21 mouse cellular contexts compared by ENCODE assay signal in the genomic region with DNA sequence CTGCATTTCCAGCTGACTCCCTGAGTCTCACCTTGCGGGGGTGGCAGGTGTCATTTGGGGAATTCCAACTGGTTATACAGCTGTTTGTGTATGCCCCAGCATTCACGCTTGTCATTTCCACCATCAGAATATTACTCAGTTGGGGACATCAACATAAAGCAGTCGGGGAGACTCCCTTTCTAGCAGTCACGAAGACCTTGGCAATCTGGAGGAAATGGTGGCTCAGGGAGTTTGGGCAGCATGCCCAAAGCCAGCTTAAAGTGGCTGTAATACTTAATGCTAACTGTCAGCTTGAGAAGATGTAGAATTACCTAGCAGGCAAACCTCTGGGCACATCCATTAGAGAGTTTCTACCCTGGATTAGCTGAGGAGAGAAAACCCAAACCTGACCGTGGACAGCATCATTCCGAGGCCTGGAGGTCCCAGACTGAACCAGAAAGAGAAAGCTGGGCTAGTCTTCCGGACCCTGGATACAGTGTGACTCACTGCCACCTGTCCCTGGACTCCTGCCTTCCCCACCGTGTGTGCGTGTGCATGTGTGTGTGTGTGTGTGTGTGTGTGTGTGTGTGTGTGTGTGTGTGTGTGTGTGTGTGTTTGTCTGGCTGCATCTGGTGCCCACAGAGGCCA. TPM values are rescaled to one million over a fixed set of nuclear protein-coding genes. Genes with fewer than 3 reads are reported as not detected.
DNase-seq lines count a peak whose midpoint lies in the region; ATAC-seq and TF ChIP-seq lines count a peak whose summit lies in the region.
"Had no signal": no experiment of that assay in that cellular context is flagged by ENCODE, and none has a peak within 500 bp of the region (broad histone marks: within the 10 kb centered on the region; RNA-seq: fewer than 3 reads in every experiment).

No protein-coding gene starts in this region.

- H3K9ac ChIP-seq in limb, embryonic 12.5 days (replicated peaks) = no peak overlapping the region
- H3K9ac ChIP-seq in CH12.LX (ENCODE audit: insufficient read depth, low read depth) = no peak overlapping the region
- H3K9ac ChIP-seq: forebrain, embryonic 13.5 days; heart, embryonic 13.5 days; liver, embryonic 12.5 days had no signal

- ATAC-seq in limb, embryonic 12.5 days (ENCODE audit: insufficient number of reproducible peaks, insufficient read depth, low FRiP score, low TSS enrichment, low read depth) = no peak
- ATAC-seq: forebrain, embryonic 13.5 days; hindbrain, postnatal 0 days; liver, embryonic 12.5 days had no signal

- H3K4me2 ChIP-seq in limb, embryonic 12.5 days = no peak overlapping the region
- H3K4me2 ChIP-seq in CH12.LX (ENCODE audit: insufficient read depth, low read depth, poor library complexity, severe bottlenecking) = no peak overlapping the region
- H3K4me2 ChIP-seq: forebrain, embryonic 13.5 days; heart, embryonic 13.5 days; liver, embryonic 12.5 days had no signal

- TF ChIP-seq POLR2A in cerebellum, adult 2 months (IDR thresholded peaks at IDR 0.05; ENCODE audit: borderline replicate concordance, insufficient read depth, low read length) = no peak
- TF ChIP-seq POLR2A in CH12.LX (IDR thresholded peaks at IDR 0.05; ENCODE audit: low read depth, low read length) = no peak

- peak; percentile 8; the same call in 1 of the 2 replicates for TF ChIP-seq EP300 in CH12.LX (IDR thresholded peaks at IDR 0.05; ENCODE audit: low read length)

- TF ChIP-seq CTCF in cerebellum, adult 2 months (IDR thresholded peaks at IDR 0.05; ENCODE audit: borderline replicate concordance, insufficient read depth, low read depth, low read length) = no peak
- TF ChIP-seq CTCF in CH12.LX (conservative IDR thresholded peaks at IDR 0.05 in 1 of 2, IDR thresholded peaks at IDR 0.05 in 1 of 2; ENCODE audit: low read depth in 2 of 2, low read length in 2 of 2) = no peak

- H3K4me3 ChIP-seq in cerebellum, adult 2 months (replicated peaks; ENCODE audit: insufficient read depth, low read depth, low read length) = no peak overlapping the region
- H3K4me3 ChIP-seq in limb, embryonic 12.5 days (replicated peaks) = no peak overlapping the region
- H3K4me3 ChIP-seq in limb, embryonic 10.5 days = no peak overlapping the region
- no peak overlapping the region for H3K4me3 ChIP-seq in CH12.LX (replicated peaks in 1 of 3; ENCODE audit: low read depth in 2 of 3, low read length in 2 of 3, poor library complexity in 1 of 3)
- H3K4me3 ChIP-seq: forebrain, embryonic 13.5 days; heart, embryonic 13.5 days; left cerebral cortex, adult 2 months; liver, embryonic 12.5 days had no signal

- dilution Hi-C loops in CH12.LX (cut with MboI; ENCODE audit: extremely low pct_ligation_motif_present, extremely low pct_unique_long_range_greater_than_20kb, low sequenced_read_pairs) = no loop called here

- H3K79me2 ChIP-seq in CH12.LX (replicated peaks; ENCODE audit: control insufficient read depth, extremely low read depth, insufficient read depth, poor library complexity, severe bottlenecking) = no peaks in the 10 kb centered on the region

- 17% methylated on average over 9 of the region's 9 CpGs for WGBS in cerebellum, adult 2 months
- 80% methylated on average over 9 of the region's 9 CpGs for WGBS in limb, embryonic 12.5 days
- 84% methylated on average over 9 of the region's 9 CpGs for WGBS in limb, embryonic 10.5 days

- TF ChIP-seq RAD21 in CH12.LX (IDR thresholded peaks at IDR 0.05; ENCODE audit: low read depth, low read length) = no peak

- H3K9me3 ChIP-seq in limb, embryonic 12.5 days = no peaks in the 10 kb centered on the region
- H3K9me3 ChIP-seq in limb, embryonic 10.5 days (replicated peaks) = no peaks in the 10 kb centered on the region
- H3K9me3 ChIP-seq in CH12.LX (replicated peaks; ENCODE audit: low read length) = no peaks in the 10 kb centered on the region
- H3K9me3 ChIP-seq: forebrain, embryonic 13.5 days; heart, embryonic 13.5 days; liver, embryonic 12.5 days had no signal

- H3K27ac ChIP-seq in cerebellum, adult 2 months (ENCODE audit: insufficient read depth, low read length) = peak overlapping the region; percentile 67
- H3K27ac ChIP-seq in limb, embryonic 12.5 days = peak overlapping the region; percentile 53; the same call in 1 of the 2 replicates
- H3K27ac ChIP-seq in limb, embryonic 10.5 days = no peak overlapping the region; the same call in 1 of the 2 replicates
- no peak overlapping the region for H3K27ac ChIP-seq in CH12.LX (ENCODE audit: insufficient read depth, low read depth)
- H3K27ac ChIP-seq: forebrain, embryonic 13.5 days; heart, embryonic 13.5 days; hindbrain, postnatal 0 days; left cerebral cortex, adult 2 months; liver, embryonic 12.5 days had no signal

- in situ Hi-C loops in CH12.LX (cut with MboI; ENCODE audit: low pct_ligation_motif_present, low pct_unique_long_range_greater_than_20kb, low sequenced_read_pairs) = no loop called here

- H3K27me3 ChIP-seq in cerebellum, adult 2 months (ENCODE audit: control insufficient read depth, insufficient read depth, low read length) = no peaks in the 10 kb centered on the region
- H3K27me3 ChIP-seq in limb, embryonic 12.5 days = no peaks in the 10 kb centered on the region
- no peaks in the 10 kb centered on the region for H3K27me3 ChIP-seq in limb, embryonic 10.5 days (ENCODE audit: low read depth, poor library complexity, severe bottlenecking)
- H3K27me3 ChIP-seq in CH12.LX (replicated peaks) = peaks cover 34% of the 10 kb centered on the region
- H3K27me3 ChIP-seq: forebrain, embryonic 13.5 days; heart, embryonic 13.5 days had no signal

- H3K4me1 ChIP-seq in cerebellum, adult 2 months (ENCODE audit: control insufficient read depth, insufficient read depth, low read length) = peaks cover 67% of the 10 kb centered on the region
- peaks cover 48% of the 10 kb centered on the region for H3K4me1 ChIP-seq in limb, embryonic 12.5 days (replicated peaks)
- peaks cover 75% of the 10 kb centered on the region for H3K4me1 ChIP-seq in limb, embryonic 10.5 days
- peaks cover 10 to 24% of the 10 kb centered on the region in 2 experiments for H3K4me1 ChIP-seq in CH12.LX (ENCODE audit: control insufficient read depth in 1 of 2, insufficient read depth in 2 of 2)

- DNase-seq in cerebellum, adult 2 months = peak; percentile 57 to 64
- no peak for DNase-seq in cerebellum, adult 11 months
- no peak for DNase-seq in limb, embryonic 10.5 days (ENCODE audit: low spot score)
- DNase-seq in CH12.LX (ENCODE audit: extremely low read depth) (peak; percentile 37), liver (no peak)
- DNase-seq in induced T-regulatory cell, adult 2 months (ENCODE audit: low read depth) = peak; percentile 76
- no peak for DNase-seq in kidney, postnatal 25 days
- DNase-seq: gastrocnemius, postnatal 14 days; heart, adult 18-20 months; kidney, adult 8-10 months; kidney, postnatal 14 days; left cerebral cortex, postnatal 4 days; lung, adult 2 months; lung, postnatal 36 days; thymus, postnatal 36 days had no signal

- H3K36me3 ChIP-seq in limb, embryonic 12.5 days = no peaks in the 10 kb centered on the region
- H3K36me3 ChIP-seq in limb, embryonic 10.5 days = peaks cover 6% of the 10 kb centered on the region; the same call in 1 of the 2 replicates
- H3K36me3 ChIP-seq in CH12.LX (replicated peaks in 1 of 2; ENCODE audit: control insufficient read depth in 1 of 2, insufficient read depth in 1 of 2, low read length in 1 of 2) = peaks cover 0 to under 1% of the 10 kb centered on the region in 2 experiments
- H3K36me3 ChIP-seq: heart, embryonic 13.5 days; liver, embryonic 12.5 days had no signal

TF ChIP-seq in CH12.LX, 34 proteins besides CTCF, POLR2A, EP300 and RAD21:
- TF ChIP-seq SIN3A (IDR thresholded peaks at IDR 0.05; ENCODE audit: low read length) (no peak), RCOR1 (conservative IDR thresholded peaks at IDR 0.05; ENCODE audit: low read depth, low read length) (no peak), BHLHE40 (IDR thresholded peaks at IDR 0.05; ENCODE audit: low read depth, low read length) (peak; percentile 23; the same call in 1 of the 2 replicates), MEF2A (IDR thresholded peaks at IDR 0.05; ENCODE audit: borderline replicate concordance, low read depth, low read length) (no peak), E2F4 (IDR thresholded peaks at IDR 0.05; ENCODE audit: insufficient replicate concordance, low read depth, low read length) (no peak), MAX (IDR thresholded peaks at IDR 0.05; ENCODE audit: low read length) (no peak), CHD1 (IDR thresholded peaks at IDR 0.05; ENCODE audit: low read depth, low read length) (no peak), JUN (IDR thresholded peaks at IDR 0.05; ENCODE audit: insufficient read depth, low read depth, low read length) (no peak), KAT2A (IDR thresholded peaks at IDR 0.05; ENCODE audit: insufficient replicate concordance, low read length) (no peak), USF2 (conservative IDR thresholded peaks at IDR 0.05; ENCODE audit: low read depth, low read length) (no peak), ETS1 (conservative IDR thresholded peaks at IDR 0.05; ENCODE audit: low read depth, low read length) (peak; percentile 37; the same call in 1 of the 2 replicates), ZMIZ1 (IDR thresholded peaks at IDR 0.05; ENCODE audit: low read depth, low read length) (no peak), ELF1 (IDR thresholded peaks at IDR 0.05; ENCODE audit: low read depth, low read length) (no peak), GABPA (IDR thresholded peaks at IDR 0.05; ENCODE audit: insufficient replicate concordance, low read depth, low read length) (no peak), TCF12 (IDR thresholded peaks at IDR 0.05; ENCODE audit: low read depth, low read length) (peak; percentile 45; the same call in 1 of the 2 replicates)

RNA-seq across cellular contexts. Expression of a gene that starts 13.5 kb away (rescaled TPM):
- polyA plus RNA-seq in cerebellum, adult 2 months (2012; rRNA removed) = 48.5 and 72.4 TPM in 2 replicates
- 23.9 and 24.5 TPM in 2 replicates for polyA plus RNA-seq in limb, embryonic 12.5 days (2016; fragmentation: Nextera tagmentation; extraction: Ambion mirVana)
- 41.1 and 41.4 TPM in 2 replicates for polyA plus RNA-seq in limb, embryonic 10.5 days (2016; fragmentation: Nextera tagmentation; extraction: Ambion mirVana)
- 0.42 and 10.0 TPM in 2 replicates for total RNA-seq in CH12.LX (2012; rRNA removed)
- 0.12 TPM in 1 of 2 replicates, not detected in the other for total RNA-seq in CH12.LX (2014; rRNA removed)
- 0.10 and 0.16 TPM in 2 replicates for polyA plus RNA-seq in CH12.LX (2012; ENCODE audit: insufficient read length, low read depth)

Comparison
In these comparisons a context has a peak if more than half of its experiments do, and no peak if none do; other contexts are left out.
1. DNase-seq: peak in cerebellum, adult 2 months (2 of 2), CH12.LX (single experiment) and induced T-regulatory cell, adult 2 months (single experiment); none in cerebellum, adult 11 months (single experiment), limb, embryonic 10.5 days (single experiment), liver (single experiment) and kidney, postnatal 25 days (0 of 2).
2. H3K27ac ChIP-seq: peak in cerebellum, adult 2 months (single experiment) and limb, embryonic 12.5 days (single experiment); none in limb, embryonic 10.5 days (single experiment) and CH12.LX (single experiment).
3. RNA of a gene that starts 13.5 kb away (polyA plus RNA-seq): 48.5 to 72.4 TPM in cerebellum, adult 2 months, 41.1 to 41.4 TPM in limb, embryonic 10.5 days and 23.9 to 24.5 TPM in limb, embryonic 12.5 days; 0.10 to 0.16 TPM in CH12.LX; every median in the first group is over 10 times any median in the second.